Mouse (Mus musculus): ENCODE measurements at regions not wholly inside any gene's neighbourhood (a gene's known extent, or its start where the extent isn't known, plus 50 kb on each side); places are given as distances from the start of the nearest gene placed in this dataset.

DNA sequence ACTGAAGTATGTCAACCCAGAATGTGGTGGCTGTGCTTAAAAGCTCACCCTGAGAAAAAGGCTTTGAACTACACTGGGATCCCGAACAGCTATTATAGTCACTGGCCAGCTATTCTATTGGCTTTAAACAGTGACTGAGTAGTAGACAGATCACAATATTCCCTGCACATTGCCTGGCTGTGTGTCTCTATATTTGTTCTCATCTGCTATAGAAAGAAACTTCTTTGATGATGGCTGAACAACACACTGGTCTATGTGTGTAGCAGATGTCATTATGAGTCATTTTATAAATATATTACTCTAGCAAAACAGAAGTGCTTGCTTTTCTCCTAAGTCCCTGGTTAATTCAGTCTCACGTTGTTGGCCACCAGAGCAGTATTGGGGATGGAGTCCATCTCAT lies 152.1 kb upstream of the Slco6d1 start:
- no peaks in the 10 kb centered on the region for H3K36me3 ChIP-seq
- ATAC-seq (ENCODE audit: low FRiP score, low read depth): no peak
- no peak overlapping the region for H3K4me3 ChIP-seq
- H3K9me3 ChIP-seq: no peaks in the 10 kb centered on the region
- H3K4me1 ChIP-seq: no peaks in the 10 kb centered on the region
- H3K9ac ChIP-seq: no peak overlapping the region
- H3K27me3 ChIP-seq (replicated peaks): no peaks in the 10 kb centered on the region
- 80% methylated on average over 2 of the region's 2 CpGs for WGBS
- no peak overlapping the region for H3K4me2 ChIP-seq (replicated peaks)
- no peak overlapping the region for H3K27ac ChIP-seq

DNA sequence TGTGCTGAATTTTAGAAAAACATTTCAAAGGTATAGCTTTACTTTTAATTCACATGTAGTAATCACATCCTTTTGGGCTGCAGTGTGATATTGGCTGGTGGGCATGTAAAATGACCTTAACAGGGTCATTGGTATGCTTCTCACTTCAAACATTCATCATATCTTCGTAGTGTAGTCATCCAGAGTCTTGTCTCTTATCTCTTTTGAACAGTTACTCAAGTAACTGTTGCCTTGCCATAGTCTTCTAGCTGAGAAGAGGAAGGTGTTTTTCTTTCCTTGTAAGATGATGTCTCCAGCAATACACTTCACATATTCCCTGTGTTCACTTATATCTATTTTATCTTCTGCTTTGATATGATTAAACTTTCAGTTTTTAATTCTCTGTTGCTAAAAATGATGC lies 150.7 kb upstream of the Slco6d1 start:
- Histone ChIP-seq H3K36me3 (no peaks in the 10 kb centered on the region), H3K9ac (no peak overlapping the region), H3K27me3 (replicated peaks) (no peaks in the 10 kb centered on the region), H3K9me3 (no peaks in the 10 kb centered on the region), H3K4me2 (replicated peaks) (no peak overlapping the region), H3K4me3 (no peak overlapping the region), H3K27ac (no peak overlapping the region), H3K4me1 (no peaks in the 10 kb centered on the region)
- no peak for ATAC-seq (ENCODE audit: low FRiP score, low read depth)
- WGBS: 73% methylated on average over 1 of the region's 1 CpGs

DNA sequence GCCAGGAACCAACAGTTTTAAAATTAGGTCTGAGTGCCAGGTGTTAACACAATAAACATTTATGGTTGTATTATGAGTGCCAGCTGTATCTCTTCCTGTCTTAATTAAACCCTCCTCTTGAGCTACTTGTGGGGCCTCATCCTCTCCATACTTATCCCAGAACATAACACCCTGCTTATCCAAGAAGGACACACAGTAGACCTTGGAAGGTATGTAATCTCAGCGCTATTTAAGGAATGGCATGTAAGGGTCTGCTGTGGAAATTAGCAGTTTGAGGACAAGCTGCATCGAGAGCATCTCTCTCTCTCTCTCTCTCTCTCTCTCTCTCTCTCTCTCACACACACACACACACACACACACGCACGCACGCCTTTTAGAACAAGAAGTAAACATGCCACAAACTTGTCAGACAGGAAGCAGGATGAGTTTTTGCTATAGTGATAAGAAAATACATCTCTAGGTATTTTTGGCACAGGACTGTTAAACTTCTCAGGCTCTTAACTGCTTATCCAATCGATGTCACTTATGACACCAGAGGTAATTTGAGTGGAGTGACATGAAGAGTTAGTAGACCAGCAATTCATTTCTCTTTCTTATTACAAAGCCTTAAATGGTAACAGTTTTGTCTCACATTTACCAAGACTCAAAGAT lies 146.8 kb upstream of the Slco6d1 start:
- Histone ChIP-seq H3K4me3 (no peak overlapping the region), H3K36me3 (no peaks in the 10 kb centered on the region), H3K4me2 (replicated peaks) (no peak overlapping the region), H3K9ac (no peak overlapping the region), H3K27ac (no peak overlapping the region), H3K4me1 (no peaks in the 10 kb centered on the region), H3K27me3 (replicated peaks) (no peaks in the 10 kb centered on the region), H3K9me3 (no peaks in the 10 kb centered on the region)
- WGBS: 88% methylated on average over 6 of the region's 6 CpGs
- no peak for ATAC-seq (ENCODE audit: low FRiP score, low read depth)

DNA sequence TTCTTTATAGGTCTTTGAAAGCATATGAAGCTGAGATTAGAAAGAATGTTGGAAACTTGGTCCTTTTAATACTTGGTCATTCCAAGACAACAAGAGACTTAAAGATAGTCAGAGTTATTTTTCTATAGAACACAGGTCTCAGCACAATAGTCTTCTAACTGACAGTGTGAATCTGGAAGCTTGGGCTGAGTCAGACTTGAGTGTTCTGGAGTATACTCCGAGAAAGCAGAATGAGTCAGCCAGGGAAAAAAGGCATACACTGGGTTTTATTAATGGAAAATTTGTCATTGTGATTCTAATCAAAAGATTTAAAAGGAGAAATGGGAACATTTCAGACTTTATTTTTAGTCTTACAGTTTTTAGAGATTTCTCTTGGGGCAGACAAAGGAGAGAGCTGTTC lies 145.4 kb upstream of the Slco6d1 start:
- H3K4me3 ChIP-seq: no peak overlapping the region
- no peaks in the 10 kb centered on the region for H3K9me3 ChIP-seq
- H3K4me1 ChIP-seq: 0 out of 2 replicates have a peak, but pooled peaks cover under 1% of the 10 kb centered on the region
- 84% methylated on average over 1 of the region's 1 CpGs for WGBS
- no peak for ATAC-seq (ENCODE audit: low FRiP score, low read depth)
- H3K27ac ChIP-seq: no peak overlapping the region
- no peak overlapping the region for H3K4me2 ChIP-seq (replicated peaks)
- no peaks in the 10 kb centered on the region for H3K27me3 ChIP-seq (replicated peaks)
- no peaks in the 10 kb centered on the region for H3K36me3 ChIP-seq
- H3K9ac ChIP-seq: no peak overlapping the region

DNA sequence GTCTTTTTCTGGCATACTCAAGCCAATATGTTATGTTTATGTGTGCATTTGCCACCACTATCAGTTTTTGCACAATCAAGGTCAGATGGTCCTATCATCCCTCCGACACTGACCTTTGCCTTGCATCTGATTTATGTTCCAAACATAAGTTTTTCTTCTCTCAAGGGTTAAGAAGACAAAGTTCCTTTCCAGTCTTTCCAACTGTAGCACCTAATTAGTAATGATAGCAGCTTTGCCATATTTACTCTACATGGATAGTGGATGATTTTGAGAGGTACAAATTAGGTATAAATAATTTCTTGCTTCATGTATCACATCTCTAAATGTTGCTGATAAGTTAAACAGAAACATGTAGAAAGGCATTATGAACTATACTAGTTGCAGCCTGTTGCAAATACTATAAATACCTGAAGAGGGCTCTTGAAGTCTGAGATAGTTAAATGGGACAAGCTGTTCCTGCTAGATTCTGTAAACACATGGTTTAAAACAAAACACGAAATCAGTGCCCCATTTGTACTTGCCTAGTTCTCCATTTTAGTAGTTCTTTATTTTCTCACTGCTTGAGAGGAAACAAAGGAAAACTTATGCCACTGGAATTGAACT lies 141.4 kb upstream of the Slco6d1 start:
- no peaks in the 10 kb centered on the region for H3K27me3 ChIP-seq (replicated peaks)
- no peaks in the 10 kb centered on the region for H3K9me3 ChIP-seq
- peaks cover 3% of the 10 kb centered on the region; the same call in 1 of the 2 replicates for H3K4me1 ChIP-seq
- WGBS: 83% methylated on average over 2 of the region's 2 CpGs
- no peak overlapping the region for H3K27ac ChIP-seq
- no peak overlapping the region for H3K4me3 ChIP-seq
- no peak overlapping the region for H3K4me2 ChIP-seq (replicated peaks)
- H3K36me3 ChIP-seq: no peaks in the 10 kb centered on the region
- no peak overlapping the region for H3K9ac ChIP-seq
- ATAC-seq (ENCODE audit: low FRiP score, low read depth): no peak

DNA sequence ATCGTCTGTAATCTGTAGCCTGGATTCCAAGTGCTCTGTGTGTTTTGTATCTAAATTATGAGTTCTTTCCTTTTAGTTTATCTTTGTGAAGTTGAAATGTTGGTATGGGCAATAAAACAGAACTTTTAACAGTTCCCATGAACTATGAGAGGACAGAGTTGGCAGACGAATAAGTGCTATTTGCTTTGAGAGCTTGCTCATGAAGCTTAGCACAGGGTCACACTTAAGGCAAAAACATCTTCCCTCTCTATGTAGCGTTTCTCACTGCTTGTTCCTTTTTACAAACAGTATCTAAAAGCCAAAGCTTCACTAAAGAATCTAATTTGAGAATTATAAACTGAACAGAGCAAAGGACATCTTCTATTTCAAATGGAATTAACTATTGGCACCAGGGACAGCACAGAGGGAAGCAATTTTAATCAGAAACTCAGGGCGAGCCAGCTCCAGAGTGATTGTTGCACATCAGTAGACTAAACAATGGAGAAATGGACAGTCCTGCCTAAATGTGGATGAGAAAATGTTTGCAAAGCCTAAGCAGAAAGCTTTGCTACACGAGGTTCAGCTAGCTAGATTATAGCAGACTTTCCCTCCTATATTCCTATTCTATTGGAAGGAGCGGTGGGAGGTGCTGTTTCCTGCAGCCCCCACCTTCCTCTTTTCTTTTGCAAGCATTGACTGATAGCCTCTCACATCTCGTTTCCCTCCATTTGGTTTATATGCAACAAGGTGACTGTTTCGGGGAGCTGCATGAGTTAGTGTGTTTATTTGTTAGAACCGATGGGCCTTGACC lies 140.5 kb upstream of the Slco6d1 start:
- H3K4me2 ChIP-seq (replicated peaks): no peak overlapping the region
- H3K9me3 ChIP-seq: no peaks in the 10 kb centered on the region
- no peak overlapping the region for H3K9ac ChIP-seq
- H3K36me3 ChIP-seq: no peaks in the 10 kb centered on the region
- 0 out of 2 replicates have a peak, but pooled peaks have one; percentile 44 for ATAC-seq (ENCODE audit: low FRiP score, low read depth)
- WGBS: 70% methylated on average over 9 of the region's 9 CpGs
- H3K4me3 ChIP-seq: no peak overlapping the region
- H3K4me1 ChIP-seq: peaks cover 3% of the 10 kb centered on the region; the same call in 1 of the 2 replicates
- no peak overlapping the region for H3K27ac ChIP-seq
- no peaks in the 10 kb centered on the region for H3K27me3 ChIP-seq (replicated peaks)

DNA sequence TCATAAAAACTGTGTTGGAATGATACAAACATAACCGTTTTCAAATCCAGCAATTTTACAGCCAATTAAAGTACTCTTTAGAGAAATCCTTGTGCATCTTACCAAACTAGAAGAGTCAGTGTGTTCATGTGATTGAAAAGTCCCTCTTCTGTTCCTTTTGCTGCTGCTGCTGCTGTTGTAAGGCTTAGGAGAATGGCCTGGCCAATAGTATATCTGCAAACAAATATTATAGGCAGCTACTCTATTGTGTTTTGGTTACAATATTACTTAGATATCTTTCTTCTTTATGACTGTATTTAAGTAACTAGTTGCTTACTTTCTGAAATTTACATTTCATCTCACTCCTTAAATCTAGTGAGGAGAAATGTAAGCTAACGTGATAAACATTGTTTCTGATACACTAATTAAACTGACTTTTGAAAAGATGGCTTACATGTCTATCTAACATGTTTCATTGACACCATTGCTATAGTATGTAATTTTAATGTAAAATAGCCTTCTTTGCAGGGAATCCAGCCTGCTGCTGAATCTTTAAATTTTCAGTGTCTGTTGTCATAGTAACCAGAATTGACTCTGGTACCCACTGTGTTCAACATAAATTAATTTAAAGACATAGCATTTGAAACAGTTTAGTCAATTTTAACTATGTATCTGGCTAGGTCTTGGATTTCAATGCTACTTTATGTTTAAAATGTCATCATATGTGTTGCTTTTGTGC lies 139.7 kb upstream of the Slco6d1 start:
- peak; percentile 66; the same call in 1 of the 2 replicates for ATAC-seq (ENCODE audit: low FRiP score, low read depth)
- WGBS: 61% methylated on average over 2 of the region's 2 CpGs
- H3K9ac ChIP-seq: no peak overlapping the region
- no peak overlapping the region for H3K4me2 ChIP-seq (replicated peaks)
- H3K27me3 ChIP-seq (replicated peaks): no peaks in the 10 kb centered on the region
- H3K9me3 ChIP-seq: no peaks in the 10 kb centered on the region
- H3K4me3 ChIP-seq: no peak overlapping the region
- peaks cover 3% of the 10 kb centered on the region; the same call in 1 of the 2 replicates for H3K4me1 ChIP-seq
- H3K36me3 ChIP-seq: no peaks in the 10 kb centered on the region
- no peak overlapping the region for H3K27ac ChIP-seq

DNA sequence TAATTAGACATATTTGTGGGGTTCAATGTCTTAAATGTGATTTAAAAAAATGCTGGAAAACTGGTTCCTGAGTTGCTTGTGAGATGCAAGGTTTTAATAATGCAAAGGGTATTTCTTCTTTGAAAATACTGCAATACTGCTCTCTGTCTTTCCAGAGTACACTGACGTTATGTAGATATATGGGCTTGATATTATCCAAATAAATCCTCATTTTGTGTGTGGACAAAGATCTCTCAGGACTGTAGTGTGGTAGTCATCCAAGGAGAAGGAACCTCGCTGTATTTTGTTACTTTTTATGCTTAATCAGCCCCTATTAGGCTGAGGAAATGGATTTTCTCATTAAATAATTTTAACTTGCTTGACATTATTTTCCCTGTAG lies 139.2 kb upstream of the Slco6d1 start:
- no peak overlapping the region for H3K4me2 ChIP-seq (replicated peaks)
- no peaks in the 10 kb centered on the region for H3K27me3 ChIP-seq (replicated peaks)
- no peak overlapping the region for H3K4me3 ChIP-seq
- no peaks in the 10 kb centered on the region for H3K36me3 ChIP-seq
- H3K4me1 ChIP-seq: peaks cover 3% of the 10 kb centered on the region; the same call in 1 of the 2 replicates
- no peak overlapping the region for H3K27ac ChIP-seq
- H3K9ac ChIP-seq: no peak overlapping the region
- no peak for ATAC-seq (ENCODE audit: low FRiP score, low read depth)
- H3K9me3 ChIP-seq: no peaks in the 10 kb centered on the region
- 76% methylated on average over 2 of the region's 2 CpGs for WGBS

DNA sequence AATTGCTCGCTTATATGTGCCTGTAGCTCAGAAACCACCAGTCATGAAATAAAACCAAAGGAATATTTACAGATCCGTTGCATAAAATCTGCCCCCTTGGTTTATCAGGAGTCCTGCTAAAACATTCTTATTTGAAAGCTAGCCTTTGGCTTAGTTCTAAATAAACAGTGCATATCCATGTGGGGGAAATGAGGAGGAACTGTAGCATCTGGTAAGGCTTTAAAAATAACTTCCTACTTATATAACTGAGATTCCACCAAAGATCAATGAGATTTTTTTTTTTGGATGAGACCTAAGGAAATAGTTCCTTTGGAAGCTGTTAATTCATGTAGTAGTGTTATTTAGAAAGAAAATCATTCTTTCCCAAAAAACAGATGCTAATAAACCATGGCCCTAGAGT lies 117.8 kb upstream of the Slco6d1 start:
- Histone ChIP-seq H3K4me2 (replicated peaks) (no peak overlapping the region), H3K4me1 (no peaks in the 10 kb centered on the region), H3K27ac (no peak overlapping the region), H3K9ac (no peak overlapping the region), H3K4me3 (no peak overlapping the region), H3K27me3 (replicated peaks) (no peaks in the 10 kb centered on the region), H3K9me3 (no peaks in the 10 kb centered on the region), H3K36me3 (no peaks in the 10 kb centered on the region)
- WGBS: 87% methylated on average over 2 of the region's 2 CpGs
- ATAC-seq (ENCODE audit: low FRiP score, low read depth): no peak

DNA sequence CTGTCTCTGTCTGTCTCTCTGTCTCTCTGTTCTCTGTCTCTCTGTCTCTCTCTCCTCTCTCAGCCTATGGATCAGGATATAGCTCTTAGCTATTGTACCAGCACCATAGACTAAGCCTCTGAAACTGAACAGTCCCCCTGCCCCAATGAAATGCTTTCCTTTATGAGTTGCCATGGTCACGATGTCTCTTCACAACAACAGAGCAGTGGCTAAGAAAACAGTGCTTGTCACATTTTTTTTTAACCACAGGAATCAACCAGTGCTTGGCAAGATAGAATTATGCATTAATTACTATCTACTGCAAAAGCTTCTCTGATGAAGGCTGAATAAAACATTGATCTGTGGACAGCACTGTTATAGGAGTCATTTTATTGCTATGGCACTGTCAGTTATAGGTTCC lies 114.6 kb upstream of the Slco6d1 start:
- no peak for ATAC-seq (ENCODE audit: low FRiP score, low read depth)
- no peaks in the 10 kb centered on the region for H3K27me3 ChIP-seq (replicated peaks)
- H3K4me1 ChIP-seq: no peaks in the 10 kb centered on the region
- H3K9ac ChIP-seq: no peak overlapping the region
- H3K4me2 ChIP-seq (replicated peaks): no peak overlapping the region
- 83% methylated on average over 1 of the region's 1 CpGs for WGBS
- no peaks in the 10 kb centered on the region for H3K9me3 ChIP-seq
- H3K36me3 ChIP-seq: no peaks in the 10 kb centered on the region
- H3K4me3 ChIP-seq: no peak overlapping the region
- no peak overlapping the region for H3K27ac ChIP-seq

DNA sequence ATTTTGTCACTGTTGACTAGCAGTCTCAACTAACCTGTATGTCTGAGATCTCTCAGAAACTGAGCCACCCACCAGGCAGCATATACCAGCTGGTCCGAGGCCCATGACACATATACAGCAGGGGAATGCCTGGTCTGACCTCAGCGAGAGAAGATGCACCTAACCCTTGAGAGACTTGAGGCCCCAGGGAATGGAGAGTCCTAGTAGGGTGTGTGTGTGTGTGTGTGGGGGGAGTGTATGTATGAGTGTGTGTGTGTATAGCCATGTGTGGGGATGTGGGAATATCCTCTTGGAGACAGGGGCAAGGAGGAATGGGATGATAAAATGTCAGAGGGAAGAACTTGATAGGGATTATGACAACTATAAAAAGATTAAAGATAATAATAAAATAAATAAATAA lies 113.4 kb upstream of the Slco6d1 start:
- Histone ChIP-seq H3K36me3 (no peaks in the 10 kb centered on the region), H3K9ac (no peak overlapping the region), H3K27me3 (replicated peaks) (no peaks in the 10 kb centered on the region), H3K9me3 (no peaks in the 10 kb centered on the region), H3K4me1 (no peaks in the 10 kb centered on the region), H3K27ac (no peak overlapping the region), H3K4me3 (no peak overlapping the region), H3K4me2 (replicated peaks) (no peak overlapping the region)
- WGBS: 93% methylated on average over 2 of the region's 2 CpGs
- ATAC-seq (ENCODE audit: low FRiP score, low read depth): no peak; the same call in 1 of the 2 replicates

DNA sequence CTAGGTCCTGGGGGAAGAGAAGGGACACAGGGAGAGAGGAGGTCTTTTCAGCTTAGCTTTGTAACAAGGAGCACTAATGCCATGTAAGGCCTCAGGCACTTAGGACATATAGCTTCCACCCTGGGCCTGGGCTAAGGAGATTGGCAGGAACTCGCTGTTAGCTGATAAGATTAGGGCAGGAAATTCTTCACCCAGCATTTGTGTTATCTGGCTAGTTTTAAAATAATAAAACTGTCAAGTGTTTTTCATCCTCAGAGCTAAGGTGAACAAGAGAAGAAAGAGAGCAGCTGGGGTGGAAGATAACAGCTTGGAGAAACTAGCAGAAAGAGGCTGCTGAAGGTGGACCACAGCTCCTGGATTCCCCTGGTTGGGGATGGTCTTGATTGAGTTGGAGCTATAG lies 111.0 kb upstream of the Slco6d1 start:
- Histone ChIP-seq H3K4me3 (no peak overlapping the region), H3K9me3 (no peaks in the 10 kb centered on the region), H3K4me1 (no peaks in the 10 kb centered on the region), H3K4me2 (replicated peaks) (no peak overlapping the region), H3K9ac (no peak overlapping the region), H3K36me3 (no peaks in the 10 kb centered on the region), H3K27me3 (replicated peaks) (no peaks in the 10 kb centered on the region), H3K27ac (no peak overlapping the region)
- WGBS: 70% methylated on average over 1 of the region's 1 CpGs
- ATAC-seq (ENCODE audit: low FRiP score, low read depth): no peak

Data from neural tube, embryonic 12.5 days (tissue).